Mouse (Mus musculus) thymus, adult 2 months (tissue): ENCODE measurements at regions not wholly inside any gene's neighbourhood (a gene's known extent, or its start where the extent isn't known, plus 50 kb on each side); places are given as distances from the start of the nearest gene placed in this dataset.

Experiments used
- CTCF ChIP-seq: fragments of 200-500 bp; IDR thresholded peaks from 2 replicates; pipeline ENCODE4 v1.5.1; 2012; ENCODE audit warnings: mild to moderate bottlenecking, control low read depth, low read length, moderate library complexity, borderline replicate concordance; ENCODE audit not compliant: control insufficient read depth, poor library complexity, insufficient read depth; ENCODE audit errors: extremely low read depth
- POLR2A ChIP-seq: fragments of 200-500 bp; IDR thresholded peaks from 2 replicates; pipeline ENCODE4 v1.6.1; 2012; ENCODE audit warnings: mild to moderate bottlenecking, low read length, control low read depth, moderate library complexity; ENCODE audit not compliant: control insufficient read depth, poor library complexity, insufficient read depth; ENCODE audit errors: extremely low read depth

GRCm38 (mm10) chr5:51710664-51711063 is 143.1 kb upstream of the Ppargc1a start:
- TF ChIP-seq POLR2A: no peak
- TF ChIP-seq CTCF: no peak
